Mouse (Mus musculus): ENCODE measurements around the gene Arhgef39. TPM values are rescaled to one million over a fixed set of nuclear protein-coding genes. Genes with fewer than 3 reads are reported as not detected.
A peak's percentile ranks its signal among the peaks of the same experiment; 100 is the strongest.

Arhgef39 gene
- polyA plus RNA-seq, 1 experiment from 2014 or later: 54.0 TPM

DNA sequence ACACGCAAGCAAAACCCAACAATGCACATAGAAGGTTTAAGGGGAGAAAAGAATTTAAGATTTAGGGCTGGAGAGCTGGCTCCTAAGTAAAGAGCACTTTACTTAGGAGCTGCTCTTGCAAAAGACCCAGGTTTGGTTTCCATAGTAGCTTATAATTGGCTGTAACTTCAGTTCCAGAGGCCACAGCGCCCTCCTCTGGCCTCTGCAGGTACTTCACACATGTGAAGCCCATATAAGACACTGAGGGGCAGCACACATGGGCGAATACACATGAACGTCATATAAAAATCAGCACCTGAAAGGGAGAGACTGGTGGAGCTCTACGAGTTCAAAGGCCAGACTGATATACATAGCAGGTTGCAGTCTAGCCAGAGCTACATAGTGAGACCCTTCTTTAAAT lies 28.4 kb upstream of the Arhgef39 start:
- Histone ChIP-seq H3K9me3 (no peaks in the 10 kb centered on the region), H3K27ac (no peak overlapping the region), H3K4me2 (no peak overlapping the region), H3K36me3 (peaks cover 23% of the 10 kb centered on the region), H3K4me1 (peaks cover 10% of the 10 kb centered on the region), H3K4me3 (no peak overlapping the region), H3K27me3 (peaks cover 25% of the 10 kb centered on the region), H3K9ac (no peak overlapping the region)
- 68% methylated on average over 5 of the region's 5 CpGs for WGBS
- no peak for ATAC-seq (ENCODE audit: borderline replicate concordance, extremely low read depth, low FRiP score, low TSS enrichment)

DNA sequence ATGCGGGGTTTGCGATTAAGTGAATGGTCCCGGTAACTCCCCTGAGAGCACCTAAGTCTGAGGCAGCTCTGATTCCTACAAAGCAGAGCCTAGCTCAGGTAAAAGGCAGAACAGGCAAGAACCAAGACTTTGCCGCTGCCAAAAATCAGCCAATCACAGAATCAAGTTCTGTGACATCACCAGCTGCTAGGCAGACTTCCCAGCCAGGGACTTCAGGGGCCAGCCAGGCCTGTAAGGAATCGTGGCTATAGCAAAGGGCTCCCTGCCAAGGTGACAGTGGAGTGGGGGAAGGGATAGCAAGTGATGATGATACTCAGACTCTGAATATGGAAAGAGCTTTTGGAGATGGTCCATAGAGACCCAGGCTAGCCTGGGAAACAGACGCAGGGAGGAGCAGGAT lies 20.5 kb upstream of the Arhgef39 start:
- H3K27ac ChIP-seq: no peak overlapping the region

DNA sequence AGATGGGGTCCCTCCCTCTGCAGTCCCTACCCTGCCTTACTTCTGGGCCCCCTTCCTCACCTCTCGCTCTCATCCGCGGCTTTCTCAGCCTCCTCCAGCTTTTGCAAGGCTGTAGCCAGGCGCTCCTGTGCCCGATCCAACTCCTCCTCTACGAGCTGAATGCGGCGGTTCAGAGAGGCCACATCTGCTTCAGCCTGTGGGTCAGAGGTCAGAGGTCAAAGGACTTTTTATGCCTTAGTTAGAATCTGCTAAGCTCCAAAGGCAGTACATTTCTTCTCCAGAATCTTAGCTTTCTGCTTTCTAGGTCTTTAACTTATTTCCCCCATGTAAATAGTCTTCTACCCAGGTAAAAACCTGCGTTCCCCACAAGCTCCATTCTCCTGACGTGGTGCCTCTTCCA lies 20.1 kb upstream of the Arhgef39 start:
- H3K36me3 ChIP-seq: peaks cover 19% of the 10 kb centered on the region
- no peak overlapping the region for H3K9ac ChIP-seq
- peak overlapping the region; percentile 17 for H3K4me3 ChIP-seq
- H3K9me3 ChIP-seq: no peaks in the 10 kb centered on the region
- H3K4me2 ChIP-seq: peak overlapping the region; percentile 46
- ATAC-seq (ENCODE audit: borderline replicate concordance, extremely low read depth, low FRiP score, low TSS enrichment): no peak
- H3K27ac ChIP-seq: no peak overlapping the region
- 28% methylated on average over 10 of the region's 10 CpGs for WGBS
- peaks cover 27% of the 10 kb centered on the region for H3K27me3 ChIP-seq
- peaks cover 48% of the 10 kb centered on the region for H3K4me1 ChIP-seq

More for the DNA sequence above, 20.5 kb upstream of the Arhgef39 start:
- WGBS: 11% methylated on average over 6 of the region's 6 CpGs
- Histone ChIP-seq H3K4me3 (peak overlapping the region; percentile 17), H3K36me3 (peaks cover 19% of the 10 kb centered on the region), H3K9me3 (no peaks in the 10 kb centered on the region), H3K9ac (no peak overlapping the region), H3K4me1 (peaks cover 48% of the 10 kb centered on the region), H3K4me2 (peak overlapping the region; percentile 46), H3K27me3 (peaks cover 31% of the 10 kb centered on the region)
- peak; percentile 39; the same call in 1 of the 2 replicates for ATAC-seq (ENCODE audit: borderline replicate concordance, extremely low read depth, low FRiP score, low TSS enrichment)

DNA sequence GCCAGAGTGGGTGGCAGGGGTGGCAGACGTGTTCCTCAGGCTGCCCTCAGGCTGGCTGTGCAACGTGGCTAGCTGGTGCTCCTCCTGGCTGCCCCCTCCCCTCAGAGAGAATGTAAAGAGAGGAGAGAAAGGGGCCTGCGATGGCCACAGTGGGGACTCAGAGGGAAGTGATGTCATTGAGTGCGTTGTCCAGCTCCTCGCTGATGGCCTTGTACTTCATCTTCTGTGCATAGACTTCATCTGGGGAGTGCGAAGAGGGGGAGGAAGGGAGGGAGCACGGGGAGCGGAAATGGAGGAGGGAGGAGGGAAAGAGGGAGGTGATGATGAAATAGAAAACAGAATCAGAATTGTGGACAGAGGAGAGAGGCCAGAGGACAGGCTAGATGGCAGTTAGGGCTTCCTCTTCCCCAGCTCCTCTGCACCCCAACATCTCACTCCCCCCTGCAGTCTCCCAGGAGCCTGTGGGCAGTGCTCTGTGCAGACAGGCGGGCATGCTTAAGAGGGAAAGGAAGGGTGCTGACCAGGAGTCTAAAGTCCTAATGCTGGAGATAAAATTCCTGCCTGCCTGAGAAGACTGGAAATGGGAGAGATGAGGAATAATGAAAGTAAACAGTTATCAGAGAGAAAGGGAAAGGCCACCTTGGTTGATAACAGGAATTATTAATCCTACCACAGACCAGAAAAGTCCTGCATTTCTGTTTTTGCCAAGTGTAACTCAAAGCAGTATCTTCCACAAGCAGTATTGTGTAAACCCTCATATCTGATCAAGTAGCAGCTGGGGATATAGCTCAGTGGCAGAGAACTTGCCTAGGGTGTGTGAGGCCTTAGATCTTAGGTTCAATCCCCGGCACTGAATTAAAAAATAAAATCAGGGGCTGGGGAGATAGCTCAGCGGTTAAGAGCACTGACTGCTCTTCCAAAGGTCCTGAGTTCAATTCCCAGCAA lies 16.5 kb upstream of the Arhgef39 start:
- Histone ChIP-seq H3K36me3 (peaks cover 19% of the 10 kb centered on the region), H3K4me2 (no peak overlapping the region), H3K27me3 (peaks cover 8% of the 10 kb centered on the region; the same call in 1 of the 2 replicates), H3K4me3 (no peak overlapping the region), H3K4me1 (peaks cover 21% of the 10 kb centered on the region), H3K27ac (no peak overlapping the region), H3K9me3 (no peaks in the 10 kb centered on the region), H3K9ac (no peak overlapping the region)
- ATAC-seq (ENCODE audit: borderline replicate concordance, extremely low read depth, low FRiP score, low TSS enrichment): no peak
- 61% methylated on average over 11 of the region's 11 CpGs for WGBS

DNA sequence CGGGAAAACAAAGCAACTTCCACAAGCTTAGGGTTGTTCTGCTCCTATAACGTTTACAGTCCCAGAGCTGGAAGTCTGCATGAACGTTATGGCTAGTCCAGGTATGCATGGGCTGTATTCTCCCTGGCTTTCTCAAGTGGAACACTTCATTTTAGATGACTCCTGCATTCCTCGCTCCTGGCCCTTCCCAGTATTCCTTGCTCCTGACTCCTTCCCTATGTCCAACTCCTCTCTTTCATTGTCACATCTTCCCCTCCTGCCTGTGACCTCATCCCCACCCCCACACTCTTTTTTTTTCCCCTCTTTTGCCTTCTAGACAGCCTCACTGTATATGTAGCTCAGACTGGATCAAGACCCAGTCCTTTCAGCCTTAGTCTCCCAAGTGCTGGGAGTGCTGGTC lies 14.3 kb upstream of the Arhgef39 start:
- H3K4me3 ChIP-seq: no peak overlapping the region
- no peaks in the 10 kb centered on the region for H3K9me3 ChIP-seq
- H3K27ac ChIP-seq: no peak overlapping the region
- no peak overlapping the region for H3K9ac ChIP-seq
- peaks cover 19% of the 10 kb centered on the region for H3K36me3 ChIP-seq
- ATAC-seq (ENCODE audit: borderline replicate concordance, extremely low read depth, low FRiP score, low TSS enrichment): no peak
- H3K4me1 ChIP-seq: peaks cover 9% of the 10 kb centered on the region
- H3K27me3 ChIP-seq: peaks cover under 1% of the 10 kb centered on the region; the same call in 1 of the 2 replicates
- WGBS: 60% methylated on average over 4 of the region's 4 CpGs
- no peak overlapping the region for H3K4me2 ChIP-seq

DNA sequence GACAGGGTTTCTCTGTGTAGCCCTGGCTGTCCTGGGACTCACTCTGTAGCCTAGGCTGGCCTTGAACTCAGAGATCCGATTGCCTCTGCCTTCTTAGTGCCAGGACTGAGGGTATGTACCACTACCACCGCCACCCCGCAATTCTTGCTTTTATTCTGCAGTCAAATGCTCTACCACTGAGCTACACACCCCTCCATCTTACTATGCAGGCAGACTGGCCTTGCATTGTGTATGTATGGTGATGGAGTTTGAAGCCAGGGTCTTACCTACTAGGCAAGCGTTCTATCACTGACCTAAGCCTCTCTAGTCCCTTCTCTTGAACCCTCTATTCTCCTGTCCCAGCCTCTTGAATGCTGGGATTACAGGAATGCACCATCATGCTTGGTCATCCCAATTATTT lies 13.8 kb upstream of the Arhgef39 start:
- WGBS: 78% methylated on average over 4 of the region's 4 CpGs
- no peak overlapping the region for H3K4me3 ChIP-seq
- no peak overlapping the region for H3K4me2 ChIP-seq
- peaks cover 19% of the 10 kb centered on the region for H3K36me3 ChIP-seq
- H3K27ac ChIP-seq: no peak overlapping the region
- ATAC-seq (ENCODE audit: borderline replicate concordance, extremely low read depth, low FRiP score, low TSS enrichment): no peak
- no peaks in the 10 kb centered on the region for H3K27me3 ChIP-seq
- no peak overlapping the region for H3K9ac ChIP-seq
- H3K9me3 ChIP-seq: no peaks in the 10 kb centered on the region
- H3K4me1 ChIP-seq: peaks cover 12% of the 10 kb centered on the region

DNA sequence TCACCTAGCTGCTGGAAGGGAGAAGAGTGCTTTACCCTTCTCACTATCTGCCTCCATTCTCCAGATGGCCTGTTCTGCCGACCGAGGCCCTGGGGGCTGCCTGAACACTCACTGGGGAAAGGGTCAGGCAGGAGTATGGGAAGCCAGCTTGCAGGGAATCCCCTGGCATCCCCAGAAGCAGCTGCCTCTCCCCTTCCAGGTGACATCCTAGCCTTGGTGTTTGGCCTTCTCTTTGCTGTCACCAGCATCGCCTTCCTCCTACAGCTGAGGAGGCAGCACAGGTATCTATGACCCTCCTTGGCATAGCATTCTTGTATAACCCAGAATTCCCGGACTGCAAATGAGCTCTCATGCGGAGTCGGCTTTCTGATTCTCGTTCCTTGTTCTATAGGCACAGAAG lies 13.2 kb upstream of the Arhgef39 start:
- no peak overlapping the region for H3K4me3 ChIP-seq
- peaks cover 18% of the 10 kb centered on the region for H3K4me1 ChIP-seq
- H3K36me3 ChIP-seq: peaks cover 13% of the 10 kb centered on the region
- no peak for ATAC-seq (ENCODE audit: borderline replicate concordance, extremely low read depth, low FRiP score, low TSS enrichment)
- no peak overlapping the region for H3K4me2 ChIP-seq
- no peak overlapping the region for H3K9ac ChIP-seq
- WGBS: 54% methylated on average over 7 of the region's 7 CpGs
- no peaks in the 10 kb centered on the region for H3K9me3 ChIP-seq
- no peaks in the 10 kb centered on the region for H3K27me3 ChIP-seq
- no peak overlapping the region for H3K27ac ChIP-seq

DNA sequence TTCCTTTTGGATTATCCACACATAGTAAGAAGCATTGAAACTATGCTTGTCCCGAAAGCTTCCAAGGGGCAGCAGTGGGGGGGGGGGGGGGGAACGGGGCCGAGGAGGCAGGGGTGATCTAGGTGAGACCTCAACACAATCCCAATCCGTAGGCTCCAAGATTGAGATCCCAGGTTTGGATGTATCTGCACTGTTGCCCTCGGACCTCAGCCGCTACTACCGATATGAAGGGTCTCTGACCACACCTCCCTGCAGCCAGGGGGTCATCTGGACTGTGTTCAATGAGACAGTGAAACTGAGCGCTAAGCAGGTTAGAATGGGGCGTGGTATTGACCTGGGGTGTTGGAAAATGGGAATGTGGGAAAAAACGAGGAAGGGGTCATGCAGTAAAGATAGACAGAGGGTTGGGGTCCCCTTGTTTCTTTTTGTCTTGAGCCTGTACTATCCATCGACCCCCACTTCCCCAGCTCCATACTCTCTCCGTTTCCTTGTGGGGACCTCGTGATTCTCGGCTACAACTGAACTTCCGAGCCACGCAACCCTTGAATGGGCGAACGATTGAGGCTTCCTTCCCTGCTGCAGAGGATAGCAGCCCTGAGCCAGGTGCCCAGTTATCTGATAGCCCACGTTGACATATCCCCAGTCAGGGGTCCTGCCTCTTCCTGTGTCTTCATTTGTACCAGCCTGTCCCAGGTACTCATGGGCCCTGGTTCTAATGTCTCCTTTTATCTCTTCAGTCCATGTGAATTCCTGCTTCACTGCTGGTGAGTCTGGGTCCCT lies 12.4 kb upstream of the Arhgef39 start:
- Histone ChIP-seq H3K9ac (no peak overlapping the region), H3K36me3 (peaks cover 8% of the 10 kb centered on the region), H3K9me3 (no peaks in the 10 kb centered on the region), H3K4me1 (peaks cover 19% of the 10 kb centered on the region), H3K4me2 (no peak overlapping the region), H3K27me3 (no peaks in the 10 kb centered on the region), H3K4me3 (no peak overlapping the region), H3K27ac (no peak overlapping the region)
- ATAC-seq (ENCODE audit: borderline replicate concordance, extremely low read depth, low FRiP score, low TSS enrichment): no peak
- WGBS: 69% methylated on average over 19 of the region's 19 CpGs

DNA sequence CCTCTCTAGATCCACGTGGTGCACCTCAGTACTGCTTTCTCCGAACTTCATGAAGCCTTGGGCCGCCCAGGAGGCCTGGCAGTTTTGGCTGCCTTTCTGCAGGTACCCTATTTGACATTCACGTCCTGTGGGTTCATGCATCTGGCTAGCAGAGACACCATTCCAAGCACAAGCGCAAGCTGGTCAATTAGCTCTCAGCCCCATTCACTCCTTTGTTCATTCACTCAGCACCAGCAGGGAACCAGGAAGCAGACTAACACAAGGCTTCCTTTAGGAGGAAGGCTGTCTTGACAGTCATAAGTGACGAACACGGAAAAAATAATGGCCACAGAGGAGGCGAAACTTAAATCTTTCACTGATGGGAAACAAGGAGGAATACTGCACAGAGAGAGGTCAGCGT lies 9.6 kb upstream of the Arhgef39 start:
- WGBS: 47% methylated on average over 9 of the region's 9 CpGs
- no peaks in the 10 kb centered on the region for H3K9me3 ChIP-seq
- H3K36me3 ChIP-seq: no peaks in the 10 kb centered on the region
- H3K4me3 ChIP-seq: peak overlapping the region; percentile 51
- H3K27ac ChIP-seq: no peak overlapping the region
- 0 out of 2 replicates have a peak overlapping the region, but pooled peaks have one; percentile 44 for H3K9ac ChIP-seq
- H3K4me2 ChIP-seq: peak overlapping the region; percentile 90
- ATAC-seq (ENCODE audit: borderline replicate concordance, extremely low read depth, low FRiP score, low TSS enrichment): no peak
- peaks cover 19% of the 10 kb centered on the region for H3K4me1 ChIP-seq
- no peaks in the 10 kb centered on the region for H3K27me3 ChIP-seq

DNA sequence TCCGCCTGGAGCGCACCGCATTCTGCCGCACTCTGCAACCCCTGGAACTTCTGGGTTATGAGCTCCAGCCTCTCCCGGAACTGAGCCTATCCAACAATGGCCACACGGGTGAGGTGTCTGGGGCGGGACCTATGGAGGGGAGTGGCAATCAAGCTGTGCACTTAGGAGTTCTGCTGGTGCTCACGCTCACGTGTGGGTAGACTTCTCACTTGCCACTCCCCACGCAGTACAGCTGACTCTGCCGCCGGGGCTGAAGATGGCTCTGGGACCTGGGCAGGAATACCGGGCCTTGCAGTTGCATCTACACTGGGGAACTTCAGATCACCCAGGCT lies 9.1 kb upstream of the Arhgef39 start:
- H3K9me3 ChIP-seq: no peaks in the 10 kb centered on the region
- H3K27me3 ChIP-seq: no peaks in the 10 kb centered on the region
- peak; percentile 78 for ATAC-seq (ENCODE audit: borderline replicate concordance, extremely low read depth, low FRiP score, low TSS enrichment)
- no peaks in the 10 kb centered on the region for H3K36me3 ChIP-seq
- peak overlapping the region; percentile 58 for H3K27ac ChIP-seq
- 3% methylated on average over 13 of the region's 13 CpGs for WGBS
- peak overlapping the region; percentile 51 for H3K4me3 ChIP-seq
- H3K9ac ChIP-seq: peak overlapping the region; percentile 44
- H3K4me2 ChIP-seq: peak overlapping the region; percentile 90
- peaks cover 19% of the 10 kb centered on the region for H3K4me1 ChIP-seq

DNA sequence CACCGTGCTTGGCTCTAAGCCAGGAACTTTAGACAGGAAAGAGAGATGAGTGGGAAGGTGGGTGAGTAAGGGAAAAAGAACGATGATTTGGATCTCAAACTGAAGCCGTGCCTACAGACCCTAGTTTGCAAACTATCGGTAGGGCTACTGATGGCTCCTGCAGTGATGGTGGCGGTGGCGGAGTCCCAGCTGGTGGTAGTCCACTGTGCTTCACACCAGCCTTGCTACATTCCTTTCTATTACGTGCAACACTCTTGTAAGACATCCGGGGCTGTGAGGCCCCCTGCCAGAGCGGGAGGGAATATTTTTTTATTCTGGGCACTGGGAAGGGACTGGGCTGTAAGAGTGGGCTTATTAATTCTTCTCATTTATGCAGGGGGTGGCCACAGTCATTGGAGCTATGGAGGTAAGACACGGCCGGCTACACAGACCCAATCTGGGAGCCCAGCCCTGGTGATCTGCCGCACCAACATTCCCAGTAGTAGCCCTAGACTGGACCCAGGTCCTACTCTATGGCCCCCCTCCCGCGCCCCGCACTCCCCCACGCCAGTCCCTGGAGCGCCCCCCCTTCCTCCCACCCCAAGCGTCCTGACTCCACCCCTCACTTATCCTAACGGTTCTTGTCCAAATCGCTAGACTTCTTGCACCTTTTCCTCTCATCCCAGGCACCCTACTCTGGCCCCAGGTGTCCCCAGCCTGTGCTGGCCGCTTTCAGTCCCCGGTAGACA lies 8.6 kb upstream of the Arhgef39 start:
- peak; percentile 50; the same call in 1 of the 2 replicates for ATAC-seq (ENCODE audit: borderline replicate concordance, extremely low read depth, low FRiP score, low TSS enrichment)
- WGBS: 3% methylated on average over 22 of the region's 22 CpGs
- Histone ChIP-seq H3K27me3 (no peaks in the 10 kb centered on the region), H3K4me3 (peak overlapping the region; percentile 51), H3K4me1 (peaks cover 19% of the 10 kb centered on the region), H3K4me2 (peak overlapping the region; percentile 90), H3K9ac (peak overlapping the region; percentile 44), H3K36me3 (no peaks in the 10 kb centered on the region), H3K9me3 (no peaks in the 10 kb centered on the region), H3K27ac (peak overlapping the region; percentile 58)

Data from lung, embryonic 15.5 days (tissue).